Mouse (Mus musculus) lung, embryonic 16.5 days (tissue): ENCODE data around the gene Gm8764. TPM values are rescaled to one million over a fixed set of nuclear protein-coding genes. Genes with fewer than 3 reads are reported as not detected.
"Not testable (repeated sequence)": the region's sequence is repeated elsewhere in the genome, so short reads cannot be mapped to it uniquely, and the experiment has no call there.

Experiments used
- ATAC-seq: fragments of 200-750 bp; cut with Nextera tagmentation; 2 replicates; pipeline ENCODE4 v1.8.0; 2017; ENCODE audit warnings: low read depth, mild to moderate bottlenecking, moderate library complexity
- H3K27ac ChIP-seq: fragments of 300-500 bp; sonication (generic); 2 replicates; pipeline ENCODE4 v1.5.1; 2014; ENCODE audit warnings: mild to moderate bottlenecking, control low read depth, low read length
- H3K27me3 ChIP-seq: fragments of 300-500 bp; sonication (generic); 2 replicates; pipeline ENCODE4 v1.6.1; 2014; ENCODE audit warnings: low read depth, low read length, mixed read lengths; ENCODE audit not compliant: control insufficient read depth, insufficient read depth
- H3K36me3 ChIP-seq: fragments of 300-500 bp; sonication (generic); 2 replicates; pipeline ENCODE4 v1.6.1; 2014; ENCODE audit warnings: low read length; ENCODE audit not compliant: control insufficient read depth, insufficient read depth
- H3K4me1 ChIP-seq: fragments of 300-500 bp; sonication (generic); replicated peaks from 2 replicates; pipeline ENCODE4 v1.6.1; 2014; ENCODE audit warnings: low read length, mixed read lengths; ENCODE audit not compliant: control insufficient read depth, insufficient read depth
- H3K4me2 ChIP-seq: fragments of 300-500 bp; sonication (generic); 2 replicates; pipeline ENCODE4 v1.6.1; 2014; ENCODE audit warnings: low read depth, low read length, control low read depth
- H3K4me3 ChIP-seq: fragments of 300-500 bp; sonication (generic); 2 replicates; pipeline ENCODE4 v1.5.1; 2014; ENCODE audit warnings: mild to moderate bottlenecking, low read length, control low read depth
- H3K9ac ChIP-seq: fragments of 300-500 bp; sonication (generic); 2 replicates; pipeline ENCODE4 v1.6.1; 2014; ENCODE audit warnings: low read length, control low read depth
- H3K9me3 ChIP-seq: fragments of 300-500 bp; sonication (generic); 2 replicates; pipeline ENCODE4 v1.6.1; 2016; ENCODE audit warnings: low read length; ENCODE audit not compliant: control insufficient read depth
- WGBS: fragments of 180-500 bp; shearing (Covaris S2); extraction: QIAGEN DNeasy Blood & Tissue Kit; methylation state at CpG from one replicate; pipeline ENCODE4 v1.1.7; 2014; 5-methylcytosine and 5-hydroxymethylcytosine counted together
- polyA plus RNA-seq: library from polyadenylated mRNA; unstranded; fragments of >200 nt; fragmentation: Nextera tagmentation; extraction: Ambion mirVana; gene quantifications from 2 replicates; pipeline ENCODE4 v1.2.1, GENCODE M21; 2015

The Gm8764 gene
- not detected in 2 replicates for polyA plus RNA-seq

DNA sequence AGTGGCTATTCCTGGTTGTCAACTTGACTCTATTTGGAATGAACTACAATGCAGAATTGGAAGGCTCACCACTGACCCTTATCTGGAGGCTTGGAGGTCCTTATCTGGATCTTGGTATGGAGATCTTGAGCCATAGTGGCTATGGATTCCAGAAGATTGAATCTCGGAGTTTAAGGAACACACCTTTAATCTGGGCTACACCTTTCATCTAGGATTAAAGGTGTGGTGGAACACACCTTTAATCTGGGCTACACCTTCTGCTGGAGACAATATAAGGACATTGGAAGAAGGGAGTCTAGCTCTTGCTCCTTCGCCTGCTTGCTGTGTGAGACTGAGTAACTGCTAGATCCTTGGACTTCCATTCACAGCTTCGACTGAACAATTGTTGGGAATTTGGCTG is at the start of gene Gm8764:
TSS of gene Gm8764 (plus strand) at position 301 of the 400 bp plus-strand sequence.
- H3K36me3 ChIP-seq, H3K9me3 ChIP-seq, H3K9ac ChIP-seq, H3K4me2 ChIP-seq, ATAC-seq, H3K27me3 ChIP-seq, H3K27ac ChIP-seq, H3K4me3 ChIP-seq, H3K4me1 ChIP-seq: not testable (repeated sequence)
- WGBS, result no CpG with 5 or more reads among the region's 3 CpGs

DNA sequence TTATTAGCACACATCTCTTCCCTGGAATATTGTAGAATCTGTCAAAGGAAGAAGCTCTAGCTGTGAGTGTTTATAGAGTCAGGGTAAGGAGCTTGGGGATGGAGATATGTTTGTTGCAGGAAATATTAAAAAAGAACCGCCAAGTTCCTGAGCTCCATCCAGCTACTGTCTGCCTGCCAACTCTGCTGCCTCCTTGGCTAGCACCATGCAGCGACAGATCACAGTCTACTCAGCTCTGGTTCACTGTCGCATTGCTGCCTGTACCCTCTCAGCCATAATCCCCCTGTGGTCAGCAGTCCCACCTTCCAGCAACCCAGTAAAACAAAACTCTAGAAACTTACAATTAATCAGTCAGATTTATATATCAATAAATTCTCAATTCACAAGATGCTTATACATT is 49.8 kb upstream of the Gm8764 start:
- Histone ChIP-seq H3K36me3 (no peaks in the 10 kb centered on the region), H3K4me3 (no peak overlapping the region), H3K9me3 (no peaks in the 10 kb centered on the region), H3K4me2 (no peak overlapping the region), H3K27ac (no peak overlapping the region), H3K4me1 (no peaks in the 10 kb centered on the region), H3K9ac (no peak overlapping the region), H3K27me3 (no peaks in the 10 kb centered on the region)
- 51% methylated on average over 3 of the region's 3 CpGs for WGBS
- ATAC-seq, result no peak

- 39% methylated on average over 2 of the region's 2 CpGs for WGBS
- no peak overlapping the region for H3K4me3 ChIP-seq
- no peak for ATAC-seq
- no peaks in the 10 kb centered on the region for H3K27me3 ChIP-seq
- no peak overlapping the region for H3K27ac ChIP-seq
- H3K9me3 ChIP-seq, result no peaks in the 10 kb centered on the region
- H3K4me2 ChIP-seq, result no peak overlapping the region
- no peaks in the 10 kb centered on the region for H3K36me3 ChIP-seq
- no peak overlapping the region for H3K9ac ChIP-seq
- no peaks in the 10 kb centered on the region for H3K4me1 ChIP-seq
Measured at GRCm38 (mm10) chr10:104118312-104118711, 41.5 kb upstream of the Gm8764 start.

- H3K4me3 ChIP-seq, H3K9ac ChIP-seq, H3K9me3 ChIP-seq, ATAC-seq, H3K4me1 ChIP-seq, H3K36me3 ChIP-seq, H3K27ac ChIP-seq, H3K4me2 ChIP-seq, H3K27me3 ChIP-seq: not testable (repeated sequence)
- no CpG with 5 or more reads among the region's 3 CpGs for WGBS
Measured at GRCm38 (mm10) chr10:104142687-104143086, 17.1 kb upstream of the Gm8764 start, which contains the start of gene Gm21293. TSS of gene Gm21293 (plus strand) at chr10:104142987.

- not testable (repeated sequence) for H3K36me3 ChIP-seq, H3K27me3 ChIP-seq, H3K4me1 ChIP-seq, H3K4me3 ChIP-seq, H3K9ac ChIP-seq, H3K4me2 ChIP-seq, H3K9me3 ChIP-seq, H3K27ac ChIP-seq, ATAC-seq
- WGBS, result no CpG with 5 or more reads among the region's 3 CpGs
Measured at GRCm38 (mm10) chr10:104151197-104151596, 8.6 kb upstream of the Gm8764 start, which contains the start of gene Gm6763. TSS of gene Gm6763 (plus strand) at chr10:104151497.

GRCm38 (mm10) chr10:104168215-104168614 is 8.4 kb downstream of the Gm8764 start, which contains the start of gene Gm21304:
TSS of gene Gm21304 (plus strand) at chr10:104168515.
- H3K36me3 ChIP-seq, H3K4me3 ChIP-seq, H3K9me3 ChIP-seq, ATAC-seq, H3K4me2 ChIP-seq, H3K9ac ChIP-seq, H3K27me3 ChIP-seq, H3K4me1 ChIP-seq, H3K27ac ChIP-seq: not testable (repeated sequence)
- WGBS, result no CpG with 5 or more reads among the region's 3 CpGs

DNA sequence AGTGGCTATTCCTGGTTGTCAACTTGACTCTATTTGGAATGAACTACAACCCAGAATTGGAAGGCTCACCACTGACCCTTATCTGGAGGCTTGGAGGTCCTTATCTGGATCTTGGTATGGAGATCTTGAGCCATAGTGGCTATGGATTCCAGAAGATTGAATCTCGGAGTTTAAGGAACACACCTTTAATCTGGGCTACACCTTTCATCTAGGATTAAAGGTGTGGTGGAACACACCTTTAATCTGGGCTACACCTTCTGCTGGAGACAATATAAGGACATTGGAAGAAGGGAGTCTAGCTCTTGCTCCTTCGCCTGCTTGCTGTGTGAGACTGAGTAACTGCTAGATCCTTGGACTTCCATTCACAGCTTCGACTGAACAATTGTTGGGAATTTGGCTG is 16.9 kb downstream of the Gm8764 start, which contains the start of gene Gm21312:
TSS of gene Gm21312 (plus strand) at position 301 of the 400 bp plus-strand sequence.
- WGBS, result no CpG with 5 or more reads among the region's 3 CpGs

GRCm38 (mm10) chr10:104185233-104185632 is 25.4 kb downstream of the Gm8764 start, which contains the start of gene Gm20765:
TSS of gene Gm20765 (plus strand) at chr10:104185533.
- H3K9me3 ChIP-seq, ATAC-seq, H3K27ac ChIP-seq, H3K27me3 ChIP-seq, H3K4me2 ChIP-seq, H3K4me3 ChIP-seq, H3K4me1 ChIP-seq, H3K36me3 ChIP-seq, H3K9ac ChIP-seq: not testable (repeated sequence)
- no CpG with 5 or more reads among the region's 3 CpGs for WGBS

More for the DNA sequence above, 16.9 kb downstream of the Gm8764 start, which contains the start of gene Gm21312:
- not testable (repeated sequence) for H3K36me3 ChIP-seq, H3K9ac ChIP-seq, H3K9me3 ChIP-seq, H3K27ac ChIP-seq, H3K27me3 ChIP-seq, H3K4me1 ChIP-seq, H3K4me2 ChIP-seq, ATAC-seq, H3K4me3 ChIP-seq

DNA sequence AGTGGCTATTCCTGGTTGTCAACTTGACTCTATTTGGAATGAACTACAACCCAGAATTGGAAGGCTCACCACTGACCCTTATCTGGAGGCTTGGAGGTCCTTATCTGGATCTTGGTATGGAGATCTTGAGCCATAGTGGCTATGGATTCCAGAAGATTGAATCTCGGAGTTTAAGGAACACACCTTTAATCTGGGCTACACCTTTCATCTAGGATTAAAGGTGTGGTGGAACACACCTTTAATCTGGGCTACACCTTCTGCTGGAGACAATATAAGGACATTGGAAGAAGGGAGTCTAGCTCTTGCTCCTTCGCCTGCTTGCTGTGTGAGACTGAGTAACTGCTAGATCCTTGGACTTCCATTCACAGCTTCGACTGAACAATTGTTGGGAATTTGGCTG is 33.9 kb downstream of the Gm8764 start, which contains the start of gene Gm4340:
TSS of gene Gm4340 (plus strand) at position 301 of the 400 bp plus-strand sequence.
- H3K4me2 ChIP-seq, H3K27ac ChIP-seq, H3K4me1 ChIP-seq, H3K9me3 ChIP-seq, H3K27me3 ChIP-seq, ATAC-seq, H3K9ac ChIP-seq, H3K4me3 ChIP-seq, H3K36me3 ChIP-seq: not testable (repeated sequence)
- WGBS, result no CpG with 5 or more reads among the region's 3 CpGs

DNA sequence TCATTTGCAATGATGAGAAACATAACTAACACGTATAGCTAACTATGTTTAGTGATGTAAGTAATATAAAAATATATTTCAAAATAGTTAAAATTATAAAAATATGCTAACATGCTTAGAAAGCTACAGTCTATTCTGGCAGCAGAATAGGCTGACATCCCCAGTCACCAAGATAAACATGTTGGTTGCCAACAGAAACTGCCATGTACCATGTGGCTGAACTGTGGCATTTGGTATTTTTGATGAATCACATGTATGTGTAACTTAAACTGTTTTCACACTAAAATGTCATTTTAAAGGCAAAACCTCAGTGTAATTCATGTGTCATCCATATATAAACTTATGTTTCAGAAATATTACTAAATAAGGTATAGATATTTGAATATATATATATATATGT is 49.8 kb downstream of the Gm8764 start:
- 77% methylated on average over 1 of the region's 1 CpGs for WGBS
- H3K27me3 ChIP-seq, result no peaks in the 10 kb centered on the region
- no peak for ATAC-seq

More for the DNA sequence above, 49.8 kb downstream of the Gm8764 start:
- Histone ChIP-seq H3K27ac (no peak overlapping the region), H3K9me3 (no peaks in the 10 kb centered on the region), H3K9ac (no peak overlapping the region), H3K4me3 (no peak overlapping the region), H3K4me2 (no peak overlapping the region), H3K4me1 (no peaks in the 10 kb centered on the region), H3K36me3 (no peaks in the 10 kb centered on the region)
